Mouse (Mus musculus) kidney, embryonic 14.5 days (tissue): Measurements from ENCODE around the gene Gm49368. TPM values are rescaled to one million over a fixed set of nuclear protein-coding genes. Genes with fewer than 3 reads are reported as not detected.
"Not testable (repeated sequence)": the region's sequence is repeated elsewhere in the genome, so short reads cannot be mapped to it uniquely, and the experiment has no call there.

Experiments used
- ATAC-seq: fragments of 200-750 bp; cut with Nextera tagmentation; 2 replicates; pipeline ENCODE4 v1.8.0; 2017; ENCODE audit warnings: moderate number of reproducible peaks, mild to moderate bottlenecking, moderate TSS enrichment, moderate library complexity; ENCODE audit not compliant: low FRiP score, low TSS enrichment
- H3K27ac ChIP-seq: fragments of 300-500 bp; sonication (generic); 2 replicates; pipeline ENCODE4 v1.5.1; 2014; ENCODE audit warnings: low read depth, mild to moderate bottlenecking, low read length, moderate library complexity, mixed read lengths
- H3K27me3 ChIP-seq: fragments of 300-500 bp; sonication (generic); 2 replicates; pipeline ENCODE4 v1.6.1; 2014; ENCODE audit warnings: mild to moderate bottlenecking, low read length; ENCODE audit not compliant: control insufficient read depth, insufficient read depth
- H3K36me3 ChIP-seq: fragments of 300-500 bp; sonication (generic); 2 replicates; pipeline ENCODE4 v1.6.1; 2014; ENCODE audit warnings: low read length, mixed read lengths; ENCODE audit not compliant: control insufficient read depth, insufficient read depth
- H3K4me1 ChIP-seq: fragments of 300-500 bp; sonication (generic); 2 replicates; pipeline ENCODE4 v1.6.1; 2014; ENCODE audit warnings: low read length, mixed read lengths; ENCODE audit not compliant: control insufficient read depth, insufficient read depth
- H3K4me2 ChIP-seq: fragments of 300-500 bp; sonication (generic); replicated peaks from 2 replicates; pipeline ENCODE4 v1.6.1; 2014; ENCODE audit warnings: low read depth, mild to moderate bottlenecking, low read length
- H3K4me3 ChIP-seq: fragments of 300-500 bp; sonication (generic); 2 replicates; pipeline ENCODE4 v1.5.1; 2014; ENCODE audit warnings: mild to moderate bottlenecking, low read length
- H3K9ac ChIP-seq: fragments of 300-500 bp; sonication (generic); 2 replicates; pipeline ENCODE4 v1.6.1; 2014; ENCODE audit warnings: low read depth, mild to moderate bottlenecking, low read length, moderate library complexity
- H3K9me3 ChIP-seq: fragments of 300-500 bp; sonication (generic); 2 replicates; pipeline ENCODE4 v1.6.1; 2016; ENCODE audit warnings: low read length; ENCODE audit not compliant: control insufficient read depth
- WGBS: fragments of 180-500 bp; shearing (Covaris S2); extraction: QIAGEN DNeasy Blood & Tissue Kit; methylation state at CpG from one replicate; pipeline ENCODE4 v1.1.7; 2014; 5-methylcytosine and 5-hydroxymethylcytosine counted together
- polyA plus RNA-seq: library from polyadenylated mRNA; unstranded; fragments of >200 nt; fragmentation: Nextera tagmentation; extraction: Ambion mirVana; gene quantifications from 2 replicates; pipeline ENCODE4 v1.2.1, GENCODE M21; 2014

Gm49368 gene
- polyA plus RNA-seq, 1 experiment from 2014 or later = not detected

- no peaks in the 10 kb centered on the region for H3K27me3 ChIP-seq
- no peaks in the 10 kb centered on the region for H3K4me1 ChIP-seq
- no peak overlapping the region for H3K27ac ChIP-seq
- no peak for ATAC-seq
- no peaks in the 10 kb centered on the region for H3K36me3 ChIP-seq
- H3K4me3 ChIP-seq = no peak overlapping the region
- H3K9me3 ChIP-seq = no peaks in the 10 kb centered on the region
- no peak overlapping the region for H3K9ac ChIP-seq
- no peak overlapping the region for H3K4me2 ChIP-seq
- WGBS = 90% methylated on average over 5 of the region's 5 CpGs
Measured at GRCm38 (mm10) chr7:128132148-128132547, 69.7 kb downstream of the Gm49368 start.

DNA sequence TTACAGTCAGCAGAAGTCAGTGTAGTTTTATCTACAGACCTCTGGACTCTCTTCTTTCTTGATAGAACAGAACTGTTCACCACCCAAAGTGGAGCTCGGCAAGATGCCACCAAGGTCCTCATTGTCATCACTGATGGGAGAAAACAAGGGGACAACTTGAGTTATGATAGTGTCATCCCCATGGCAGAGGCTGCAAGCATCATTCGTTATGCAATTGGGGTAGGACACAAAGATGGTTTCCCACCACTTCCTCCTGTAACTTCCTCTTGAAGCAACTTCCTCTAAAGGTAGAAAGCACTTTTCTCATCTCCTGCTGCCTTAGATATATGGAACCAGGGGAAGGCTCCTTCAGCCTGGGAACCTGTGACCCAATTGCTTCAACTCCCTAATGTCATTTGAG lies 71.1 kb downstream of the Gm49368 start:
- no peaks in the 10 kb centered on the region for H3K9me3 ChIP-seq
- 93% methylated on average over 2 of the region's 2 CpGs for WGBS
- no peaks in the 10 kb centered on the region for H3K36me3 ChIP-seq
- no peak overlapping the region for H3K4me3 ChIP-seq
- no peak overlapping the region for H3K27ac ChIP-seq
- H3K4me2 ChIP-seq = no peak overlapping the region
- H3K27me3 ChIP-seq = no peaks in the 10 kb centered on the region
- ATAC-seq = no peak
- no peak overlapping the region for H3K9ac ChIP-seq
- H3K4me1 ChIP-seq = no peaks in the 10 kb centered on the region

- H3K9ac ChIP-seq = no peak overlapping the region
- WGBS = 42% methylated on average over 4 of the region's 4 CpGs
- H3K9me3 ChIP-seq = no peaks in the 10 kb centered on the region
- H3K27me3 ChIP-seq = no peaks in the 10 kb centered on the region
- H3K36me3 ChIP-seq = no peaks in the 10 kb centered on the region
- no peaks in the 10 kb centered on the region for H3K4me1 ChIP-seq
- no peak overlapping the region for H3K4me3 ChIP-seq
- H3K4me2 ChIP-seq = no peak overlapping the region
- no peak for ATAC-seq
- H3K27ac ChIP-seq = no peak overlapping the region
Measured at GRCm38 (mm10) chr7:128136927-128137326, 74.4 kb downstream of the Gm49368 start.

DNA sequence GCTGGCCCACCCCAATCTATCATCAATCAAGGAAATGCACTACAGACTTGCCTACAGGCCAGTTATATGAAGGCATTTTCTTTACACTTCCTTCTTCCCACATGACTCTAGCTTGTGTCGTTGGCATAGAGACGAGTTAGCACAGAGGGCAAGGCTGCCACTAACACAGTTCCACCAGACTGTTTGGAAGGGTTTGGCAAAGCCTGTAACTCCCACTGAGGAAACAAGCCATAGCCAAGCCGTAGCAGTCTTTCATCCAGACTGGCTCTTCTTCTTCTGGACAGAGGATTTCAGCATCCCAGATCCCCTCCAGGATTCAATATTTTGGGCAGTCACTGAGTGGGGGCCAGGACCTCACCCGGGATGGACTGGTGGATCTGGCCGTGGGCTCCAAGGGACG lies 77.1 kb downstream of the Gm49368 start:
- Histone ChIP-seq H3K4me3 (no peak overlapping the region), H3K27me3 (no peaks in the 10 kb centered on the region), H3K27ac (no peak overlapping the region), H3K36me3 (no peaks in the 10 kb centered on the region), H3K9ac (no peak overlapping the region), H3K4me2 (no peak overlapping the region), H3K4me1 (no peaks in the 10 kb centered on the region), H3K9me3 (no peaks in the 10 kb centered on the region)
- no peak for ATAC-seq
- WGBS = 96% methylated on average over 6 of the region's 6 CpGs

DNA sequence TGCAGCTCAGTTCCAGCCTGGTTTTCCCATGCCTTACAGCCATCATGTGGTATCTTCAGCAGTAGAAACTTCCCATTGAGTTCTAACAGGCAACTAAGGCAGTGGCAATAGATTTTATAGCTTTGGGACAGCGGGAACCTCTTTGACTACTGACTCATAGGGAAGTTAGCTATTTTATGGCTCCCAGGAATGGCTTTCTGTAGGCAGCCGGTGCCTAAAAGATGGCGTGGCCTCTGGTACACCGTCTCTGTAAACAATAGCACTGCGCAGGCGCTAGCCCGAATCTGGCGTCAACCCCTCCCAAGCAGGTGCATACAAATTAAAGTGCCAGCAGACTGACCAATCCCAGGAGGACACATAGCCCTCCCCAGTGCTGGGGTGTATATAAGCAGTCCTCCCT lies 88.5 kb downstream of the Gm49368 start:
- WGBS = 62% methylated on average over 8 of the region's 8 CpGs

DNA sequence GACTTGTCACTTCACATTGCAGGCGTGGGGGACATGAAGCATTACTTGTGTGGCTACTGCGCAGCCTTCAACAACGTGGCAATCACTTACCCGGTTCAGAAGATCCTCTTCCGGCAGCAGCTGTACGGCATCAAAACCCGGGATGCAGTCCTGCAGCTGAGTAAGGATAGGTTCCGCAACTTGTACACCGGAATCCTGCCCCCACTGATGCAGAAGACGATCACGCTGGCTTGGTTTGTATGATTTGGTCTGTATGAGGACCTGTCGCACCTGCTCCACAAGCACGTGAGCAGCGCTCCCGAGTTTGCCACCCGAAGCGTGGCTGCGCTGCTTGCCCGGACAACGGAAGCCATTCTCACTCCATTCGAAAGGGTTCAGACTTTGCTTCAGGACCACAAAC lies 91.6 kb downstream of the Gm49368 start, which contains the start of gene Itgad:
Gene Itgad, plus strand, starts transcription at position 301 of the 400 bp plus-strand sequence.
- ATAC-seq = no peak
- H3K9me3 ChIP-seq = no peaks in the 10 kb centered on the region
- H3K9ac ChIP-seq = no peak within 1 kb of the TSS
- H3K27me3 ChIP-seq = no peaks in the 10 kb centered on the region
- no peaks in the 10 kb centered on the region for H3K36me3 ChIP-seq
- 90% methylated on average over 21 of the region's 21 CpGs for WGBS
- H3K4me1 ChIP-seq = no peaks in the 10 kb centered on the region
- no peak within 1 kb of the TSS for H3K27ac ChIP-seq
- H3K4me2 ChIP-seq = no peak within 1 kb of the TSS
- H3K4me3 ChIP-seq = no peak within 1 kb of the TSS

More for the DNA sequence above, 88.5 kb downstream of the Gm49368 start:
- Histone ChIP-seq H3K9me3 (no peaks in the 10 kb centered on the region), H3K36me3 (no peaks in the 10 kb centered on the region), H3K4me1 (no peaks in the 10 kb centered on the region), H3K9ac (no peak overlapping the region), H3K4me2 (no peak overlapping the region), H3K4me3 (no peak overlapping the region), H3K27ac (no peak overlapping the region), H3K27me3 (no peaks in the 10 kb centered on the region)
- ATAC-seq = no peak

- H3K9me3 ChIP-seq = no peaks in the 10 kb centered on the region
- no peaks in the 10 kb centered on the region for H3K36me3 ChIP-seq
- 84% methylated on average over 10 of the region's 10 CpGs for WGBS
- ATAC-seq = no peak
- no peaks in the 10 kb centered on the region for H3K4me1 ChIP-seq
- H3K27ac ChIP-seq = no peak overlapping the region
- no peaks in the 10 kb centered on the region for H3K27me3 ChIP-seq
- H3K9ac ChIP-seq = no peak overlapping the region
- H3K4me2 ChIP-seq = no peak overlapping the region
- no peak overlapping the region for H3K4me3 ChIP-seq
Measured at GRCm38 (mm10) chr7:128154924-128155323, 92.4 kb downstream of the Gm49368 start.

DNA sequence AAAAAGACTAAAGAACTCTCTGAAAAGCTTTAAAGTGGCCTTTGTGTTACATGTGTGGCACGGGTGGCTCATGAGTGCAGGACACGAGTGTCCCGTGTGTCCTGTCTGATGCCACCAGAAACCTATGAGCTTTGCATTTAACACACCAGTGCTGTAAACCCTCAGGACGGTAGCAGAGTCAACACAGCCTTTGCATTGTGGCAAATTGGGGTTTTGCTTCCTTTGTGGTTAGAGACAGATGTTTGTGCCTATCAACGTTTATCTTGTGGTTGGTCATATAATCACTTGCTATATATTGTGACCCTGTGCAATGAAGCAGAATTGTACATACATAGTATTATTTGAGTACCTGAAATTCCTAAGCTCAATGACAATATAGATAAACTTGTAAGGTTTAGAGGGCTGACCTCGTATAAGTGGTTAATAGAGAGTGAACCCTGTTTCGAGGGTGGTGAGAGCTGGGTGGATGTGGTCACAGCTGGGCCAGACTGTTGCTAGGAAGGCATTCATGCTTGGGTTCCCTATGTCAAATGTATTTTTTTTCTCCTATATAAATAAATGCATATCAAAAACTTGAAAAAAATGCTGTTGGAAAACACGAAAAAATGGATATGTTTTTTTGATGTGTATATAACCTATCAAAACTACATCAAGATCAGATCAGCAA lies 96.3 kb downstream of the Gm49368 start:
- not testable (repeated sequence) for H3K9ac ChIP-seq, H3K4me3 ChIP-seq, H3K9me3 ChIP-seq, H3K4me2 ChIP-seq, H3K27ac ChIP-seq, ATAC-seq, H3K27me3 ChIP-seq, H3K4me1 ChIP-seq, H3K36me3 ChIP-seq
- WGBS = 74% methylated on average over 8 of the region's 8 CpGs

DNA sequence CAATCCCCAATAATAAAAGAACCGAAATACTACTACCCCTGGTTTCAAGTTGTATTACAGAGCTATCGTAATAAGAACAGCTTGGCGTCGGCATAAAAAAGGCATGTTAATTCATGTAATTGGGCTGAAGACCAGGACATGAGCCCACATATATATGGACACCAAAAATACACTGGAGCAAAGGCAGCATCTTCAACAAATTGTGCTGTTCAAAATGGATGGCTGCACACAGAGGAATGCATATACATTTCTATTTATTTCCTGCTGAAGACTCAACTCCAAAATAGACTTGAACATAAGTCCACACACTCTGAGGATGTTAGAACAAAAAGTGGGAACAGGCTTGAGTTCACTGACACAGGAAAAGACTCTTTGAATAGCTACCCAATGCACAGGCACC lies 101.5 kb downstream of the Gm49368 start:
- no peak overlapping the region for H3K4me3 ChIP-seq
- H3K27me3 ChIP-seq = no peaks in the 10 kb centered on the region
- H3K9ac ChIP-seq = no peak overlapping the region
- H3K27ac ChIP-seq = no peak overlapping the region
- no peaks in the 10 kb centered on the region for H3K4me1 ChIP-seq
- no peaks in the 10 kb centered on the region for H3K9me3 ChIP-seq
- ATAC-seq = no peak
- no peaks in the 10 kb centered on the region for H3K36me3 ChIP-seq
- H3K4me2 ChIP-seq = no peak overlapping the region
- WGBS = 97% methylated on average over 4 of the region's 4 CpGs
